Mouse (Mus musculus) megakaryocyte, embryonic 14.5 days (primary cell): ENCODE data around the gene Dph2.

Source experiments
- FLI1 ChIP-seq: IDR thresholded peaks from 2 replicates; pipeline ENCODE4 v1.6.1; 2012; ENCODE audit warnings: low read length, inconsistent platforms, mixed read lengths
- GATA1 ChIP-seq: IDR thresholded peaks from 3 replicates; pipeline ENCODE4 v1.6.1; 2012; ENCODE audit warnings: mixed read lengths, low read length, inconsistent platforms, borderline replicate concordance

DNA sequence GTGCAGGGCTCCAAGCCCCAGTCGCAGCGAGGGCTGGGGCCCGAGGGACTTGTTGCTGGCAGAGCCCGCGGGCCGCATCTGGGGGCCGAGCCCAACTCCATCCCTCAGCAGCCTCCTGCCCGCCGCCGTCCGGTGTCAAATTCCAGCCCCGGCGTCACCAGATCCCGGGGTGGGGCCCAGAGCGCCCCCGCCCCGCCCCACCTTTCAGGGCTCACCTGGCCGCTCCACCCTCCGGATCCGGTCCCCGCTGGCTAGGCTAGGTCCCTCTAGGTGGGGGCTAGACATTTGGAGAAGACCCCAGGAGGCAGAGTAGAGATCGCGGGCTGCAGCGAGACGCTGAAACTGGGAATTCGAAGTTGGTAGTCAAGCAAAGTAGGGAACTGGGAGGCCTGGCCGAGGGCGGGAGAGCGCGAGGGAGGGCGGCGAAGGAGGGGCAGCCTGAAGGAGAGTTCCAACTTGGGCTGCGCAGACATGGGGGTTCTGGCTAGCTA is 37.6 kb upstream of the Dph2 start, which contains the start of gene Artn:
- TF ChIP-seq GATA1 (no peak), FLI1 (no peak)
